Mouse (Mus musculus) granulocyte monocyte progenitor cell, adult 5-6 weeks (primary cell): ENCODE measurements around the gene Sorl1. TPM values are rescaled to one million over a fixed set of nuclear protein-coding genes. Genes with fewer than 3 reads are reported as not detected.
"Not testable (repeated sequence)": the region's sequence is repeated elsewhere in the genome, so short reads cannot be mapped to it uniquely, and the experiment has no call there.

Source experiments
- ATAC-seq: replicated peaks from 2 replicates; pipeline ENCODE4 v1.8.0; 2016; ENCODE audit warnings: mild to moderate bottlenecking, moderate TSS enrichment, inconsistent platforms; ENCODE audit not compliant: poor library complexity, severe bottlenecking
- total RNA-seq, 2 experiments: library from RNA; stranded (forward) in 1 of 2; stranded (reverse) in 1 of 2; fragments of 200-712, 200-1000 nt in 1 of 2; fragments of >200 nt in 1 of 2; fragmentation: Nextera tagmentation in 1 of 2; gene quantifications; 2 replicates each; pipeline ENCODE4 v1.2.3; 2014 to 2017

The Sorl1 gene
- total RNA-seq, 2 experiments from 2014 or later: 22.0 to 45.2 TPM

- ATAC-seq: no peak
These were observed 60.7 kb downstream of the Sorl1 start for GRCm38 (mm10) chr9:42063391-42063790.

- no peak for ATAC-seq
These were observed 61.8 kb downstream of the Sorl1 start for GRCm38 (mm10) chr9:42062269-42062668.

- not testable (repeated sequence) for ATAC-seq
These were observed 65.1 kb downstream of the Sorl1 start for GRCm38 (mm10) chr9:42059006-42059405.

GRCm38 (mm10) chr9:42056591-42056990, 67.5 kb downstream of the Sorl1 start:
- ATAC-seq: no peak

GRCm38 (mm10) chr9:42055378-42055777, 68.7 kb downstream of the Sorl1 start:
- no peak for ATAC-seq

GRCm38 (mm10) chr9:42054339-42055272, 69.5 kb downstream of the Sorl1 start:
- ATAC-seq: no peak

GRCm38 (mm10) chr9:42053591-42054190, 70.4 kb downstream of the Sorl1 start:
- no peak for ATAC-seq

GRCm38 (mm10) chr9:42052713-42053356, 71.3 kb downstream of the Sorl1 start:
- ATAC-seq: no peak

- ATAC-seq: no peak
These were observed 75.6 kb downstream of the Sorl1 start for GRCm38 (mm10) chr9:42048542-42048941.

GRCm38 (mm10) chr9:42047786-42048185, 76.3 kb downstream of the Sorl1 start:
- ATAC-seq: no peak

GRCm38 (mm10) chr9:42046248-42046647, 77.8 kb downstream of the Sorl1 start:
- no peak for ATAC-seq

- no peak for ATAC-seq
These were observed 79.4 kb downstream of the Sorl1 start for GRCm38 (mm10) chr9:42044651-42045050.

- ATAC-seq: no peak
These were observed 80.2 kb downstream of the Sorl1 start for GRCm38 (mm10) chr9:42043934-42044333.

GRCm38 (mm10) chr9:42039000-42039992, 84.8 kb downstream of the Sorl1 start:
- ATAC-seq: no peak

- ATAC-seq: no peak
These were observed 87.2 kb downstream of the Sorl1 start for GRCm38 (mm10) chr9:42036885-42037284.

GRCm38 (mm10) chr9:42035995-42036394, 88.1 kb downstream of the Sorl1 start:
- no peak for ATAC-seq

GRCm38 (mm10) chr9:42035213-42035765, 88.8 kb downstream of the Sorl1 start:
- no peak for ATAC-seq

- peak; percentile 56 for ATAC-seq
These were observed 90.0 kb downstream of the Sorl1 start for GRCm38 (mm10) chr9:42034116-42034520.

GRCm38 (mm10) chr9:42033291-42034115, 90.6 kb downstream of the Sorl1 start:
- no peak for ATAC-seq
